Mouse (Mus musculus): Measurements from ENCODE around the gene Tex50. TPM values are rescaled to one million over a fixed set of nuclear protein-coding genes. Genes with fewer than 3 reads are reported as not detected.

Gene Tex50
- not detected for total RNA-seq (2023)

GRCm38 (mm10) chr1:161159214-161159613 is at the start of gene Tex50:
Gene Tex50, minus strand, starts transcription at chr1:161159314.

GRCm38 (mm10) chr1:161142531-161143159 is 16.5 kb downstream of the Tex50 start, which contains the start of gene Ankrd45:
Gene Ankrd45, plus strand, starts transcription at chr1:161142691.

GRCm38 (mm10) chr1:161130726-161131664 is 28.1 kb downstream of the Tex50 start, which contains the start of gene Klhl20:
Gene Klhl20, minus strand, starts transcription at chr1:161131511.

Other genes starting within 250 kb of the Tex50 start
- 5.1 TPM for gene Serpinc1, start 180.7 kb downstream of the Tex50 start, total RNA-seq (2023)
- 29.9 TPM for gene Zbtb37, start 124.5 kb downstream of the Tex50 start, total RNA-seq (2023)
- 12.9 TPM for gene Dars2, start 88.7 kb downstream of the Tex50 start, total RNA-seq (2023)
- 12.5 TPM for gene Cenpl, start 88.6 kb downstream of the Tex50 start, total RNA-seq (2023)
- 22.7 TPM for gene Klhl20, start 27.8 kb downstream of the Tex50 start, total RNA-seq (2023)
- not detected for gene Ankrd45, start 16.6 kb downstream of the Tex50 start, total RNA-seq (2023)
- gene Prdx6, start 91.9 kb upstream of the Tex50 start, total RNA-seq (2023): 410 TPM
- not detected for gene Tnfsf4, start 236.1 kb upstream of the Tex50 start, total RNA-seq (2023)